Mouse (Mus musculus) embryonic fibroblast, embryonic 13.5 days (primary cell): ENCODE results near the gene Osbp2. TPM values are rescaled to one million over a fixed set of nuclear protein-coding genes. Genes with fewer than 3 reads are reported as not detected.

Experiments
- H3K27ac ChIP-seq: 2 replicates; pipeline ENCODE4 v1.5.1; 2012; ENCODE audit warnings: low read length, control low read depth, inconsistent platforms; ENCODE audit not compliant: insufficient read depth
- H3K4me1 ChIP-seq: 2 replicates; pipeline ENCODE4 v1.6.1; 2011; ENCODE audit warnings: low read length; ENCODE audit not compliant: control insufficient read depth, insufficient read depth
- H3K4me3 ChIP-seq: 2 replicates; pipeline ENCODE4 v1.5.1; 2011; ENCODE audit warnings: mild to moderate bottlenecking, control low read depth, low read length; ENCODE audit not compliant: insufficient read depth
- CTCF ChIP-seq: IDR thresholded peaks from 2 replicates; pipeline ENCODE4 v1.5.1; 2011; ENCODE audit warnings: mild to moderate bottlenecking, control low read depth, low read length, moderate library complexity, borderline replicate concordance; ENCODE audit not compliant: insufficient read depth
- POLR2A ChIP-seq: IDR thresholded peaks from 2 replicates; pipeline ENCODE4 v1.6.1; 2011; ENCODE audit warnings: low read depth, mild to moderate bottlenecking, control low read depth, low read length, moderate library complexity
- polyA plus RNA-seq: library from polyadenylated mRNA; stranded (reverse); fragments of >200 nt; gene quantifications from 2 replicates; pipeline ENCODE4 v1.2.4, GENCODE M21; 2011; ENCODE audit warnings: low read depth; ENCODE audit not compliant: missing spikeins, insufficient read length

Osbp2 gene
- polyA plus RNA-seq, 1 experiment = 1.3 TPM

DNA sequence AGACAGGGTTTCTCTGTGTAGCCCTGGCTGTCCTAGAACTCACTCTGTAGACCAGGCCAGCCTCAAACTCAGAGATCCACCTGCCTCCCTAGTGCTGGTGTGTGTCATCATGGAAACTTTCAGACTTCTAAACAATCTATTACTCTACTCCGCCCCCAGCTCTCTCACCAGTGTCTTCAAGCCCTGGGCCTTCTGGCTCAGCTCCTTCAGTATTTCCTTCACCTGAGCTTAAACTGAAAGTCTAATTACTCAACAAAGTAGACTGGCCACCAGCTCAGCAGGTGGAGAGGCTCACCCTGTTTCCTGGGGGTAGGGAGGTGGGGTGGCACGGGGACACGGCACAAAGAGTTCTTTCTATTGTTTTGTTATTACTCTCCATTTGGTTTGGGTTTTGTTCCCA, 38.8 kb upstream of the Osbp2 start:
- no peak overlapping the region for H3K27ac ChIP-seq
- TF ChIP-seq POLR2A (no peak), CTCF (no peak)
- H3K4me1 ChIP-seq = 0 out of 2 replicates have a peak, but pooled peaks cover 2% of the 10 kb centered on the region
- no peak overlapping the region for H3K4me3 ChIP-seq

GRCm38 (mm10) chr11:3900296-3900695, 36.6 kb upstream of the Osbp2 start:
- Histone ChIP-seq H3K4me1 (0 out of 2 replicates have a peak, but pooled peaks cover 2% of the 10 kb centered on the region), H3K4me3 (no peak overlapping the region), H3K27ac (no peak overlapping the region)
- TF ChIP-seq CTCF = no peak
- no peak for TF ChIP-seq POLR2A

- no peak overlapping the region for H3K4me3 ChIP-seq
- H3K4me1 ChIP-seq = 0 out of 2 replicates have a peak, but pooled peaks cover 2% of the 10 kb centered on the region
- no peak overlapping the region for H3K27ac ChIP-seq
- TF ChIP-seq POLR2A = no peak
- TF ChIP-seq CTCF = no peak
Observed at GRCm38 (mm10) chr11:3895933-3896332, 32.2 kb upstream of the Osbp2 start.

- 0 out of 2 replicates have a peak, but pooled peaks cover 2% of the 10 kb centered on the region for H3K4me1 ChIP-seq
- TF ChIP-seq POLR2A = no peak
- TF ChIP-seq CTCF = no peak
- H3K4me3 ChIP-seq = peak overlapping the region; percentile 62
- H3K27ac ChIP-seq = peak overlapping the region; percentile 14
Observed at GRCm38 (mm10) chr11:3895458-3895857, 31.8 kb upstream of the Osbp2 start.

GRCm38 (mm10) chr11:3894406-3895281, 30.9 kb upstream of the Osbp2 start, which contains the start of the genes 4921536K21Rik and Dusp18:
Gene 4921536K21Rik (minus strand): TSS chr11:3895098.
Gene Dusp18 (plus strand): TSS chr11:3895240.
- Histone ChIP-seq H3K27ac (peak within 1 kb of the TSS; percentile 14), H3K4me3 (peak within 1 kb of the TSS; percentile 62), H3K4me1 (no peaks in the 10 kb centered on the region)
- TF ChIP-seq POLR2A (peak; percentile 54), CTCF (no peak)

GRCm38 (mm10) chr11:3893970-3894369, 30.3 kb upstream of the Osbp2 start:
- TF ChIP-seq POLR2A (no peak), CTCF (no peak)
- Histone ChIP-seq H3K27ac (no peak overlapping the region), H3K4me1 (no peaks in the 10 kb centered on the region), H3K4me3 (no peak overlapping the region)

DNA sequence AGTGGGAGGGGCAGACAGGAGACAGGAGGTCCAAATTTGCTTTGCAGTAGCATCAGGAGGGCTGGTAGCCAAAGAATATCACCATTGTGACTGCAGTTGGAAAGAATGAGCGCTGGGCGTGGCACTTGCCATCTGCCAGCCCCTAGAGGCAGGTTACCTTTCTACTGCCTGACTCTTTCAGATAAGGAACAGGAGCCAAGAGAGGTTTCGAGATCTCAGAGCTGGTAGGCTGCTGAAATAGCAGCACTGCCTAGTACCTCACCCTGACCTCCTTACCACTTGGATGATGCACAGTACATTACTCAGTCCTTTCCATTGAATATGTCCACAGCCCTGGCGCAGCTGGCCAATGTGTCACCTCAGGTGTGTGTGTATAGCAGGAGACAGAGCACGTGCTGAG, 23.6 kb upstream of the Osbp2 start:
- no peak for TF ChIP-seq POLR2A
- no peak for TF ChIP-seq CTCF
- no peak overlapping the region for H3K27ac ChIP-seq
- no peaks in the 10 kb centered on the region for H3K4me1 ChIP-seq
- no peak overlapping the region for H3K4me3 ChIP-seq

GRCm38 (mm10) chr11:3883711-3884110, 20.0 kb upstream of the Osbp2 start:
- Histone ChIP-seq H3K4me3 (no peak overlapping the region), H3K27ac (no peak overlapping the region), H3K4me1 (no peaks in the 10 kb centered on the region)
- no peak for TF ChIP-seq CTCF
- no peak for TF ChIP-seq POLR2A

DNA sequence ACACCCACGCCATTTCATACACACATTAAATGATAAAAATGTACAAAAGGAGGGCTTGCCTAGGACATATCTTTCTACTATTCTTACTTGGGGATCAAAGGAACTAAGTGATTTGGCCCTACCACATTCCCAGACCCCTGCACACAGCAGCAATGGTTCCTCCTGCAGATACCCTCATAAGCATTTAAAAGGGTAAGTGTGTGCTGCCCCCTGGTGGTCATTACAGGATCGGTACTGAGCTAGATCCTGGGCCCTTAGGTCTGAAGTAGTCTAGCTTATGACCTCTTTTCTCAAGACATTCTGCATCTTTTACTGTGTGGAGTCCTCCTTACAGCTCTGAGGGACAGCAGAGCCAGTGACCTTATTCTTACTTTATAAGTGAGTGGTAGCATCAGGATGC, 16.1 kb upstream of the Osbp2 start:
- Histone ChIP-seq H3K4me1 (no peaks in the 10 kb centered on the region), H3K4me3 (no peak overlapping the region), H3K27ac (no peak overlapping the region)
- TF ChIP-seq POLR2A (no peak), CTCF (peak; percentile 53; the same call in 1 of the 2 replicates)

DNA sequence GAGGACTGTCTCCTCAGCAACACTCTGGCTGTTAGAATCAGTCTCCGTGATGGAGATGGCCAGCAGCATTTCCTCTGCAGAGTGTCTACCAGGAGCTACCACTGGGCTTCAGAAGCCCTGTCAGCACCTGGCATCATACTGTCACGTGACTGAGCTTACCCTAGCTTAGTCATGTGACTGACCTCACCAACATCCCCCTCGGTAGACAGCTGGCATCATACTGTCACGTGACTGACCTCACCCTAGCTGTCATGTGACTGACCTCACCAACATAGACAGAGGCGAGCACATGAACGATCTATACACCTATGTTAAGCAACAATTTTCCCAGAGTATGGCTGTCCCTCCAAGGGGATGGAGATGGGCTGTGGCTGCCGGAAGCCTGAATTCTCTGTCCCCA, 15.0 kb upstream of the Osbp2 start:
- no peak overlapping the region for H3K27ac ChIP-seq
- no peak overlapping the region for H3K4me3 ChIP-seq
- TF ChIP-seq CTCF (no peak), POLR2A (no peak)
- H3K4me1 ChIP-seq = no peaks in the 10 kb centered on the region

DNA sequence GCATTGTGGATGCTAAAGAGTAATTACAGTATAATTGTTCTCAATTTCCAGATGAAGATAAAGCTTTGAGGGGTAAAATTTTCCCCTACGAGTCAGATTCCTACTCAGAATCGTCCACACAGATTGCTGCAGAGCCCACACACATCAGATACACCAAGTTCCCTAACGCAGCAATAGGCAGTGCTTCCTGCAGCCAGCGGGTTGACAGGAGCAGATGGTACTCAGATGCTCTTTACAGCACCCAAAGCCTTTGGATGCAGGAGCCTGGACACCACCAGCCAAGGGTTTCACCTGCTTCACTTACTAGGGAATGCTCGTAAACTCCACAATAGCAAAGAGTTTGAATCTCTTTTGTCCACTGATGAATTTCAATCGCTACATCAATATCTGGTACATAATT, 12.7 kb upstream of the Osbp2 start:
- Histone ChIP-seq H3K27ac (no peak overlapping the region), H3K4me3 (no peak overlapping the region), H3K4me1 (no peaks in the 10 kb centered on the region)
- no peak for TF ChIP-seq CTCF
- no peak for TF ChIP-seq POLR2A
